Mouse (Mus musculus): ENCODE measurements around the gene Slc24a3. TPM values are rescaled to one million over a fixed set of nuclear protein-coding genes. Genes with fewer than 3 reads are reported as not detected.

Slc24a3 gene
- total and polyA plus RNA-seq, 3 experiments = not detected

- DNase-seq (ENCODE audit: low read depth, low spot score) = no peak
- TF ChIP-seq SIN3A (IDR thresholded peaks at IDR 0.05; ENCODE audit: low read length) (no peak), EP300 (IDR thresholded peaks at IDR 0.05; ENCODE audit: low read depth in 1 of 2, low read length in 2 of 2) (no peak), KAT2A (conservative IDR thresholded peaks at IDR 0.05; ENCODE audit: low read depth, low read length) (no peak), MAZ (IDR thresholded peaks at IDR 0.05; ENCODE audit: low read depth, low read length) (no peak), NELFE (IDR thresholded peaks at IDR 0.05; ENCODE audit: low read depth, low read length) (no peak), MAFK (IDR thresholded peaks at IDR 0.05; ENCODE audit: borderline replicate concordance, low read depth, low read length) (no peak), TCF12 (IDR thresholded peaks at IDR 0.05; ENCODE audit: low read depth, low read length) (no peak), POLR2A (IDR thresholded peaks at IDR 0.05; ENCODE audit: control insufficient read depth in 1 of 2, insufficient read depth in 1 of 2, low read depth in 1 of 2, low read length in 2 of 2, poor library complexity in 1 of 2) (no peak), HCFC1 (IDR thresholded peaks at IDR 0.05; ENCODE audit: low read depth, low read length) (no peak), USF1 (IDR thresholded peaks at IDR 0.05; ENCODE audit: low read depth, low read length) (no peak), ZC3H11A (IDR thresholded peaks at IDR 0.05; ENCODE audit: low read depth, low read length) (no peak), MYB (IDR thresholded peaks at IDR 0.05; ENCODE audit: low read depth, low read length) (no peak), USF2 (IDR thresholded peaks at IDR 0.05; ENCODE audit: borderline replicate concordance in 1 of 2, insufficient read depth in 1 of 2, low read depth in 1 of 2, low read length in 2 of 2) (no peak), ZKSCAN1 (IDR thresholded peaks at IDR 0.05; ENCODE audit: low read depth, low read length) (no peak), RCOR1 (IDR thresholded peaks at IDR 0.05; ENCODE audit: low read depth, low read length) (no peak), TAL1 (IDR thresholded peaks at IDR 0.05; ENCODE audit: low read length) (no peak)
- Histone ChIP-seq H3K4me1 (ENCODE audit: control insufficient read depth in 1 of 2, insufficient read depth in 2 of 2, low read length in 2 of 2) (no peaks in the 10 kb centered on the region), H3K79me2 (ENCODE audit: control insufficient read depth, insufficient read depth, low read length, poor library complexity) (no peaks in the 10 kb centered on the region), H3K9ac (ENCODE audit: control insufficient read depth, low read depth, low read length, poor library complexity, severe bottlenecking) (no peak overlapping the region), H3K4me3 (ENCODE audit: control insufficient read depth in 1 of 2, insufficient read depth in 1 of 2, low read depth in 2 of 2, low read length in 2 of 2) (no peak overlapping the region), H3K27me3 (ENCODE audit: control insufficient read depth in 1 of 2, insufficient read depth in 2 of 2, low read length in 2 of 2) (no peaks in the 10 kb centered on the region), H3K9me3 (replicated peaks; ENCODE audit: insufficient read depth, low read length) (no peaks in the 10 kb centered on the region), H3K27ac (ENCODE audit: control insufficient read depth, low read depth, low read length) (no peak overlapping the region), H3K36me3 (ENCODE audit: control insufficient read depth in 1 of 2, insufficient read depth in 2 of 2, low read length in 2 of 2) (no peaks in the 10 kb centered on the region)
Observed at GRCm38 (mm10) chr2:145331525-145331924, 164.0 kb downstream of the Slc24a3 start.

- Histone ChIP-seq H3K4me1 (ENCODE audit: control insufficient read depth in 1 of 2, insufficient read depth in 2 of 2, low read length in 2 of 2) (no peaks in the 10 kb centered on the region), H3K27ac (ENCODE audit: control insufficient read depth, low read depth, low read length) (no peak overlapping the region), H3K27me3 (ENCODE audit: control insufficient read depth in 1 of 2, insufficient read depth in 2 of 2, low read length in 2 of 2) (no peaks in the 10 kb centered on the region), H3K9ac (ENCODE audit: control insufficient read depth, low read depth, low read length, poor library complexity, severe bottlenecking) (no peak overlapping the region), H3K9me3 (replicated peaks; ENCODE audit: insufficient read depth, low read length) (no peaks in the 10 kb centered on the region), H3K4me3 (ENCODE audit: control insufficient read depth in 1 of 2, insufficient read depth in 1 of 2, low read depth in 2 of 2, low read length in 2 of 2) (no peak overlapping the region), H3K79me2 (ENCODE audit: control insufficient read depth, insufficient read depth, low read length, poor library complexity) (no peaks in the 10 kb centered on the region), H3K36me3 (ENCODE audit: control insufficient read depth in 1 of 2, insufficient read depth in 2 of 2, low read length in 2 of 2) (no peaks in the 10 kb centered on the region)
- DNase-seq (ENCODE audit: low read depth, low spot score) = no peak
- no peak for TF ChIP-seq CHD1 (IDR thresholded peaks at IDR 0.05; ENCODE audit: low read depth, low read length)
- no peak for TF ChIP-seq CTCF (IDR thresholded peaks at IDR 0.05 in 2 of 3, conservative IDR thresholded peaks at IDR 0.05 in 1 of 3; ENCODE audit: control insufficient read depth in 1 of 3, insufficient read depth in 1 of 3, low read depth in 2 of 3, low read length in 3 of 3, poor library complexity in 1 of 3, severe bottlenecking in 1 of 3)
Observed at GRCm38 (mm10) chr2:145333466-145333865, 165.9 kb downstream of the Slc24a3 start.
